In the genomic region with DNA sequence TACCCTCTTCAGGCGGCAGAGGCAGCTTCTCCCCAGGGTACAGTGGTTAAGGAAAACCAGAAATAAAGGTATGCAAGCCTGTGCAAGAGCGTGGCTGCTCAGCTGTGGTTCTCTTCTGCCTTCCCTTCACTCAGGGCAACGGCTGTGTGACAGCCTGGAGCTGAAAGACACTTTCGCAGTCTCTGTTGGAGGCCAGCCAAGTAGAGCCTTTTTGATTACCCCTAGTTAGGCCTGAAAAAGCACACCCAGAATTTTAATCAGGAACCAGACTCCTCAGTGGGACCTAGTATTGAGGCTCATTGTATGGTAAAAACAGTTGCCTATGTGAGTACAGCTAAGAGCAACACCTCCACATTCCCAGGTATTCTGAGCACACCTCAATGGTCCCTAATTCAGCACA, we compare ENCODE assay signal across 11 mouse cellular contexts.
DNase-seq lines count a peak whose midpoint lies in the region; ATAC-seq and TF ChIP-seq lines count a peak whose summit lies in the region.
"Had no signal": no experiment of that assay in that cellular context is flagged by ENCODE, and none has a peak within 500 bp of the region (broad histone marks: within the 10 kb centered on the region; RNA-seq: fewer than 3 reads in every experiment).

No protein-coding gene starts in this region.

- no peak for ATAC-seq in lung, postnatal 0 days

- H3K27me3 ChIP-seq in lung, postnatal 0 days (replicated peaks; ENCODE audit: insufficient read depth, low read length): no peaks in the 10 kb centered on the region
- H3K27me3 ChIP-seq: kidney, embryonic 15.5 days had no signal

- no peaks in the 10 kb centered on the region for H3K36me3 ChIP-seq in lung, postnatal 0 days (ENCODE audit: insufficient read depth, low read length)
- H3K36me3 ChIP-seq: G1E; kidney, embryonic 15.5 days had no signal

- TF ChIP-seq EP300 in lung, postnatal 0 days (IDR thresholded peaks at IDR 0.05): no peak

- 34% methylated on average over 4 of the region's 4 CpGs for WGBS in lung, postnatal 0 days

- H3K9me3 ChIP-seq in lung, postnatal 0 days (ENCODE audit: low read length): no peaks in the 10 kb centered on the region
- H3K9me3 ChIP-seq: kidney, embryonic 15.5 days had no signal

- no peaks in the 10 kb centered on the region for H3K4me1 ChIP-seq in lung, postnatal 0 days (ENCODE audit: insufficient read depth, low read depth, low read length)
- H3K4me1 ChIP-seq: kidney, embryonic 15.5 days had no signal

- no peak overlapping the region for H3K4me2 ChIP-seq in lung, postnatal 0 days (replicated peaks; ENCODE audit: low read depth, low read length)
- H3K4me2 ChIP-seq: kidney, embryonic 15.5 days had no signal

- no peak for TF ChIP-seq CTCF in lung, postnatal 0 days (IDR thresholded peaks at IDR 0.05)

- intact Hi-C loops in heart, postnatal 36 days (cut with DNase I): no loop called here

- H3K27ac ChIP-seq in lung, postnatal 0 days (ENCODE audit: low read length): no peak overlapping the region
- H3K27ac ChIP-seq: kidney, embryonic 15.5 days had no signal

- H3K9ac ChIP-seq in lung, postnatal 0 days (replicated peaks; ENCODE audit: low read depth): no peak overlapping the region
- H3K9ac ChIP-seq: kidney, embryonic 15.5 days had no signal

- H3K4me3 ChIP-seq in lung, postnatal 0 days (ENCODE audit: low read depth, low read length): no peak overlapping the region
- H3K4me3 ChIP-seq: kidney, embryonic 15.5 days had no signal

- DNase-seq in lung, postnatal 10 days: peak; percentile 2
- no peak for DNase-seq in lung, postnatal 0 days (ENCODE audit: low spot score)
- peak; percentile 27 to 28 for DNase-seq in cerebellum, postnatal 36 days
- peak; percentile 25 to 30 for DNase-seq in layer of hippocampus, postnatal 36 days
- DNase-seq in right cerebral cortex, postnatal 10 days (ENCODE audit: low spot score in 2 of 2): peak; percentile 68 to 74
- no peak for DNase-seq in adrenal gland, adult 8-10 months
- no peak for DNase-seq in liver
- DNase-seq in heart, postnatal 36 days: no peak
- DNase-seq: lung, postnatal 4 days had no signal

Comparison
In these comparisons a context has a peak if more than half of its experiments do, and no peak if none do; other contexts are left out.
1. DNase-seq: peak in lung, postnatal 10 days (single experiment), cerebellum, postnatal 36 days (2 of 2), layer of hippocampus, postnatal 36 days (2 of 2) and right cerebral cortex, postnatal 10 days (2 of 2); none in lung, postnatal 0 days (single experiment), adrenal gland, adult 8-10 months (single experiment), liver (single experiment) and heart, postnatal 36 days (0 of 2).